Mouse (Mus musculus) activated CD4-positive, CD25-positive, alpha-beta regulatory T cell, adult 4 months (primary cell): ENCODE measurements around the gene Spata25. TPM values are rescaled to one million over a fixed set of nuclear protein-coding genes. Genes with fewer than 3 reads are reported as not detected.

Source experiments
- ATAC-seq: one replicate; pipeline ENCODE4 v1.8.0; 2017
- polyA plus RNA-seq, 2 experiments: library from polyadenylated mRNA; unstranded; fragments of 100-300 nt; shearing (Covaris generic); gene quantifications; one replicate each; pipeline ENCODE4 v1.2.1; 2017

Gene Spata25
- polyA plus RNA-seq, 2 experiments from 2014 or later: not detected

- peak; percentile 94 for ATAC-seq
These were observed 21.7 kb upstream of the Spata25 start for GRCm38 (mm10) chr2:164850061-164850460.

- ATAC-seq: no peak
These were observed 17.4 kb upstream of the Spata25 start for GRCm38 (mm10) chr2:164845782-164846181.

GRCm38 (mm10) chr2:164835164-164835563, 6.8 kb upstream of the Spata25 start:
- no peak for ATAC-seq

GRCm38 (mm10) chr2:164834531-164834930, 6.2 kb upstream of the Spata25 start:
- peak; percentile 21 for ATAC-seq

GRCm38 (mm10) chr2:164833314-164833959, 5.1 kb upstream of the Spata25 start, which contains the start of gene Neurl2:
Gene Neurl2, minus strand, starts transcription at chr2:164833456.
- peak; percentile 53 for ATAC-seq

- peak; percentile 81 for ATAC-seq
These were observed 4.5 kb upstream of the Spata25 start, which contains the start of gene Ctsa for GRCm38 (mm10) chr2:164832748-164833301. Gene Ctsa, plus strand, starts transcription at chr2:164832873.

- ATAC-seq: no peak
These were observed 3.9 kb upstream of the Spata25 start for GRCm38 (mm10) chr2:164832032-164832747.

GRCm38 (mm10) chr2:164831029-164831428, 2.7 kb upstream of the Spata25 start:
- no peak for ATAC-seq

- no peak for ATAC-seq
These were observed 753 bp upstream of the Spata25 start for GRCm38 (mm10) chr2:164829090-164829489.

- no peak for ATAC-seq
These were observed 1.0 kb downstream of the Spata25 start for GRCm38 (mm10) chr2:164827146-164827850.

- no peak for ATAC-seq
These were observed 2.8 kb downstream of the Spata25 start for GRCm38 (mm10) chr2:164825521-164825920.

- no peak for ATAC-seq
These were observed 4.4 kb downstream of the Spata25 start for GRCm38 (mm10) chr2:164823969-164824368.

- no peak for ATAC-seq
These were observed 5.2 kb downstream of the Spata25 start for GRCm38 (mm10) chr2:164823181-164823585.

- peak; percentile 100 for ATAC-seq
These were observed 5.6 kb downstream of the Spata25 start, which contains the start of gene Zswim1 for GRCm38 (mm10) chr2:164822636-164823165. Gene Zswim1, plus strand, starts transcription at chr2:164822686.

GRCm38 (mm10) chr2:164821060-164821459, 7.3 kb downstream of the Spata25 start:
- ATAC-seq: no peak

- ATAC-seq: no peak
These were observed 10.6 kb downstream of the Spata25 start for GRCm38 (mm10) chr2:164817703-164818102.

GRCm38 (mm10) chr2:164817206-164817605, 11.1 kb downstream of the Spata25 start:
- no peak for ATAC-seq

- no peak for ATAC-seq
These were observed 12.5 kb downstream of the Spata25 start for GRCm38 (mm10) chr2:164815821-164816220.

GRCm38 (mm10) chr2:164815348-164815747, 13.0 kb downstream of the Spata25 start:
- ATAC-seq: no peak

GRCm38 (mm10) chr2:164813557-164813956, 14.8 kb downstream of the Spata25 start:
- no peak for ATAC-seq

- no peak for ATAC-seq
These were observed 21.7 kb downstream of the Spata25 start for GRCm38 (mm10) chr2:164806614-164807013.

- ATAC-seq: no peak
These were observed 23.0 kb downstream of the Spata25 start for GRCm38 (mm10) chr2:164805332-164805718.
